Mouse (Mus musculus) G1E (cell line): Measurements from ENCODE around the gene Ttk. TPM values are rescaled to one million over a fixed set of nuclear protein-coding genes. Genes with fewer than 3 reads are reported as not detected.

Experiments used
- ATAC-seq: 2 replicates; pipeline ENCODE4 v1.8.0; 2016; ENCODE audit warnings: mild to moderate bottlenecking; ENCODE audit not compliant: insufficient number of reproducible peaks, poor library complexity, low FRiP score, severe bottlenecking; ENCODE audit errors: extremely low read depth
- DNase-seq: peaks from one replicate; pipeline ENCODE4 v3.0.0; 2012; ENCODE audit warnings: low spot score
- H3K27me3 ChIP-seq: 2 replicates; pipeline ENCODE4 v1.6.1; 2012; ENCODE audit warnings: mild to moderate bottlenecking, low read length, inconsistent platforms; ENCODE audit not compliant: insufficient read depth
- H3K36me3 ChIP-seq: replicated peaks from 2 replicates; pipeline ENCODE3; 2012; ENCODE audit warnings: mild to moderate bottlenecking, inconsistent platforms
- H3K4me1 ChIP-seq: 2 replicates; pipeline ENCODE4 v1.6.1; 2012; ENCODE audit warnings: low read depth, low read length, inconsistent platforms, mixed read lengths; ENCODE audit not compliant: insufficient read depth
- H3K4me3 ChIP-seq: 2 replicates; pipeline ENCODE4 v1.5.1; 2012; ENCODE audit warnings: low read depth, mild to moderate bottlenecking, inconsistent platforms, low read length, moderate library complexity, mixed read lengths
- H3K9me3 ChIP-seq: replicated peaks from 2 replicates; pipeline ENCODE4 v1.6.1; 2012; ENCODE audit warnings: inconsistent platforms
- CTCF ChIP-seq: IDR thresholded peaks from 2 replicates; pipeline ENCODE4 v1.5.1; 2012; ENCODE audit warnings: low read depth, low read length, inconsistent platforms, mixed read lengths
- GATA1 ChIP-seq: IDR thresholded peaks from 2 replicates; pipeline ENCODE4 v1.6.1; 2012; ENCODE audit warnings: borderline replicate concordance, low read length, inconsistent platforms, mixed read lengths
- GATA2 ChIP-seq: IDR thresholded peaks from 2 replicates; pipeline ENCODE4 v1.6.1; 2012; ENCODE audit warnings: low read depth, low read length, inconsistent platforms, borderline replicate concordance
- POLR2AphosphoS5 ChIP-seq: IDR thresholded peaks from 2 replicates; pipeline ENCODE4 v1.6.1; 2012; ENCODE audit warnings: low read depth, low read length, inconsistent platforms; ENCODE audit not compliant: insufficient replicate concordance
- TAL1 ChIP-seq: conservative IDR thresholded peaks from 2 replicates; pipeline ENCODE4 v1.6.1; 2012; ENCODE audit warnings: low read depth, low read length, inconsistent platforms, mixed read lengths
- polyA plus RNA-seq: library from polyadenylated mRNA; stranded (reverse); fragments of >175 nt; gene quantifications from 2 replicates; pipeline ENCODE4 v1.2.3, GENCODE M21; 2012
- total RNA-seq, 2 experiments: library from RNA; stranded (forward) in 1 of 2; stranded (reverse) in 1 of 2; fragments of 200-1000 nt in 1 of 2; fragments of >200 nt in 1 of 2; fragmentation: Nextera tagmentation in 1 of 2; gene quantifications; 2 replicates each; pipeline ENCODE4 v1.2.3; 2014 to 2017

Ttk gene
- total and polyA plus RNA-seq, 3 experiments = 1.4 to 61.1 (median 37.1) TPM

DNA sequence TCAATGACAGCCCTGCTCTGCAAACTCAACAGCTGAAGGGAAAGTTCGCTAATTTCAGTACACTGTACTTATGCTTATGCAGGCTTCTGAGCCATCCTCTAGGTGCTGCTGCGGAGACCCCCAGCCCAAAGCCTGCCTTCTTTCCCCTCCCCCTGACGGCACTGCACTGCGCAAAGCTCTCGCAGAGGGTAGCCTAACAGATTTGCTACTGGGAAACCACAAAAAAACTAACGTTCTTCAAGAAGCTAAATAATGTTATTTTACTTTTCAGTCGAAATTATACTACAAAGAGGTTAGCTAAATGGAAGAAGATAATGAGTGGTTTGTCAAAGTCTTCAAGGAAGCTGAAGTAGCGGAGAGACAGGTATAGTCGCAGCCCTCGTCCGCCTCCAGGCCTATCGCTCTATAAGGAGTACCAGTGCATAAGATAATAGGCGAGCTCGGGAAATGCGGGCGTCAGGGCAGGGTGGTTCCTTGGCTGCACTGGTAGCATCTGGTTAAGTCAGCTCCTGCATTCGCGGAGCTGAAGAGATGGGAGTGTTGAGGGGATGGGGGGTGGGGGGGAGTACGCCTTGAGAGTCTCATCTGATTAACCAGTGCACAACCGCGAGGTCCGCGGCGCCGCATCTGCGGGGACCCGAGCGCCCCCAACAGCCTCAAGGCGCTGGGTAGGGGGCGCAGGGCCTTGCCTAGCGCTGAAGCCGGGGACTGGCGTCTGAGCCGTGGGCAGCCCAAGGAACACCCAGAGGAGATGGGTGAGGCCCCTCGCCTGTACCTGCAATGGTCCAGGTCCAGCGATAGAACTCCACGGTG is 29.1 kb upstream of the Ttk start:
- ATAC-seq = no peak

GRCm38 (mm10) chr9:83805977-83806815 is 28.3 kb upstream of the Ttk start, which contains the start of gene Elovl4:
Elovl4 (minus strand) TSS chr9:83806277.
- Histone ChIP-seq H3K4me3 (no peak within 1 kb of the TSS), H3K9me3 (no peaks in the 10 kb centered on the region), H3K36me3 (no peaks in the 10 kb centered on the region), H3K27me3 (peaks cover 8% of the 10 kb centered on the region; the same call in 1 of the 2 replicates), H3K4me1 (no peaks in the 10 kb centered on the region; the same call in 1 of the 2 replicates)
- TF ChIP-seq POLR2AphosphoS5 = no peak
- no peak for TF ChIP-seq TAL1
- TF ChIP-seq GATA2 = no peak
- no peak for TF ChIP-seq CTCF
- TF ChIP-seq GATA1 = no peak
- peak; percentile 4 for DNase-seq
- no peak for ATAC-seq

More for the DNA sequence above, 29.1 kb upstream of the Ttk start:
- H3K9me3 ChIP-seq = no peaks in the 10 kb centered on the region
- H3K4me1 ChIP-seq = no peaks in the 10 kb centered on the region; the same call in 1 of the 2 replicates
- no peaks in the 10 kb centered on the region for H3K36me3 ChIP-seq
- DNase-seq = no peak
- H3K4me3 ChIP-seq = no peak overlapping the region
- H3K27me3 ChIP-seq = peaks cover 8% of the 10 kb centered on the region; the same call in 1 of the 2 replicates
- no peak for TF ChIP-seq TAL1
- no peak for TF ChIP-seq POLR2AphosphoS5
- TF ChIP-seq GATA2 = no peak

DNA sequence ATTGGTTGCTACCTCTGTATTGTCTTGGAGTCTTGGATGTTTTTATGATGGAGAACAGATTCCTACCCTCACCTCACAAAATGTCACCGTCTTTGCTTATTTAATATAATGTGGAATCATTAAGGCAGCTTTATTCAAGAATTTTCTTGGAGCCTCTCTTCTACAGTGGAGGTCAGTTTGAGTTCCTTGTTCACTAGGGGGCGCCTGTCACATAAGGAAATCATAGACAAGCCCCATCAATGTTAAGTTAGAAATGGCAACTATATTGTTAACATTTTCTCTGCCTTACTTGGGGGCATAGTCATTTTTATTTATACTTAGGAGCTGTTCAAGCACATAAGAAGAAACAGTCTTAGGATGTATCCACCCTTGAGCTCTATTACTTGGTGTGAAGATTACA is 26.9 kb upstream of the Ttk start:
- Histone ChIP-seq H3K9me3 (no peaks in the 10 kb centered on the region), H3K4me3 (no peak overlapping the region), H3K36me3 (no peaks in the 10 kb centered on the region), H3K27me3 (peaks cover 8% of the 10 kb centered on the region; the same call in 1 of the 2 replicates), H3K4me1 (no peaks in the 10 kb centered on the region; the same call in 1 of the 2 replicates)
- DNase-seq = no peak
- no peak for ATAC-seq
- TF ChIP-seq CTCF = no peak
- TF ChIP-seq GATA1 = no peak
- TF ChIP-seq POLR2AphosphoS5 = no peak
- no peak for TF ChIP-seq GATA2
- no peak for TF ChIP-seq TAL1

GRCm38 (mm10) chr9:83819188-83819587 is 15.3 kb upstream of the Ttk start:
- Histone ChIP-seq H3K9me3 (no peaks in the 10 kb centered on the region), H3K4me3 (no peak overlapping the region), H3K27me3 (peaks cover 9% of the 10 kb centered on the region; the same call in 1 of the 2 replicates), H3K4me1 (0 out of 2 replicates have a peak, but pooled peaks cover 2% of the 10 kb centered on the region), H3K36me3 (no peaks in the 10 kb centered on the region)
- DNase-seq = no peak
- no peak for TF ChIP-seq GATA1
- no peak for TF ChIP-seq CTCF
- TF ChIP-seq POLR2AphosphoS5 = no peak
- TF ChIP-seq GATA2 = no peak
- TF ChIP-seq TAL1 = no peak
- ATAC-seq = no peak

DNA sequence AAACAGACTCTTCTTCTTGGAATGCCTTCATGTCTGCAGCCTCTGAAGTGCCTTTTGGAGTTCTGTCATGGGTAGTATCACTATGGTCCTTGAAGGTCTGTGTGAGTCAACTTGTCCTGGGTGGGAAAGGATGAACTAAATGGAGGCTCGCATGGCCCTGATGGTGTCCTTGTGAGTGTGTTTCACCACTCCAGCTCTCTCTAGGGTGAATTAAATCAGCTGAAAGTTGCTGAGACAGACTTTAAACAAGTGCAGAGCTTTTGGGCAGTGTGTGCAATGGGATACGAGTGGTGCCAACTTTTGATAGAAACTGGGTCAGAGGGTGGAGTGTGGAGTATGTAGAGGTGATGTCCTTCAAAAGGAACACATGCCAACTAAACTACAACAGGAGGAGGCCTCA is 13.5 kb upstream of the Ttk start:
- no peaks in the 10 kb centered on the region for H3K9me3 ChIP-seq
- no peak for TF ChIP-seq POLR2AphosphoS5
- no peak for TF ChIP-seq CTCF
- no peak for TF ChIP-seq TAL1
- peaks cover 9% of the 10 kb centered on the region; the same call in 1 of the 2 replicates for H3K27me3 ChIP-seq
- no peak overlapping the region for H3K4me3 ChIP-seq
- ATAC-seq (no peak), DNase-seq (no peak)
- H3K36me3 ChIP-seq = no peaks in the 10 kb centered on the region
- H3K4me1 ChIP-seq = 0 out of 2 replicates have a peak, but pooled peaks cover 2% of the 10 kb centered on the region

- no peaks in the 10 kb centered on the region for H3K36me3 ChIP-seq
- ATAC-seq (no peak), DNase-seq (no peak)
- no peaks in the 10 kb centered on the region for H3K9me3 ChIP-seq
- H3K27me3 ChIP-seq = peaks cover 12% of the 10 kb centered on the region; the same call in 1 of the 2 replicates
- H3K4me1 ChIP-seq = 0 out of 2 replicates have a peak, but pooled peaks cover 2% of the 10 kb centered on the region
- TF ChIP-seq CTCF = no peak
- TF ChIP-seq GATA1 = no peak
- no peak for TF ChIP-seq GATA2
- no peak for TF ChIP-seq POLR2AphosphoS5
- TF ChIP-seq TAL1 = no peak
- no peak overlapping the region for H3K4me3 ChIP-seq
Observed at GRCm38 (mm10) chr9:83822925-83823324, 11.6 kb upstream of the Ttk start.
